Mouse (Mus musculus): ENCODE results near the gene Orai3.
"Not testable (repeated sequence)": the region's sequence is repeated elsewhere in the genome, so short reads cannot be mapped to it uniquely, and the experiment has no call there.

Orai3 gene

DNA sequence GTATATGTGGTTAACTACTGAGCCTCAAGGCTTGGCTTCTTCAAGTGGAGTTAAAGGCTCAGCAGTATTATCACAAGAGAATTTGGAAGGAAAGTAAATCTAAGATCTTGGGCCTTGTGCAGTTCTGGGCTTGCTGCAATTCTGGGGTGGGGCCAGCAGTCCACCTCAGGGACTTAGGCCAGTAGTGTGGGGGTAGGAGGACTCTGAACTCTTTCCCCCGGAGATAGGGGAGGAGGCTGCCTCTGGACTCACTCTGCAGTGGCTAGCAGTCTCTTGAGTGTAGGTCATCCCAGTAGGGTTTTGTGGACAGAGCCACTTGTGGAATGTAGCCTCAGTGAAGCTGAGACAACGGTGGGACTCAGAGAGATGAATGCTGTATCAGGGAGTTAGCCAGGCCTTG lies 3.9 kb upstream of the Orai3 start:
- no peak for DNase-seq

GRCm38 (mm10) chr7:127766851-127767609 lies 2.6 kb upstream of the Orai3 start:
- no peak for DNase-seq

GRCm38 (mm10) chr7:127767671-127768345 lies 1.8 kb upstream of the Orai3 start:
- no peak for DNase-seq

DNA sequence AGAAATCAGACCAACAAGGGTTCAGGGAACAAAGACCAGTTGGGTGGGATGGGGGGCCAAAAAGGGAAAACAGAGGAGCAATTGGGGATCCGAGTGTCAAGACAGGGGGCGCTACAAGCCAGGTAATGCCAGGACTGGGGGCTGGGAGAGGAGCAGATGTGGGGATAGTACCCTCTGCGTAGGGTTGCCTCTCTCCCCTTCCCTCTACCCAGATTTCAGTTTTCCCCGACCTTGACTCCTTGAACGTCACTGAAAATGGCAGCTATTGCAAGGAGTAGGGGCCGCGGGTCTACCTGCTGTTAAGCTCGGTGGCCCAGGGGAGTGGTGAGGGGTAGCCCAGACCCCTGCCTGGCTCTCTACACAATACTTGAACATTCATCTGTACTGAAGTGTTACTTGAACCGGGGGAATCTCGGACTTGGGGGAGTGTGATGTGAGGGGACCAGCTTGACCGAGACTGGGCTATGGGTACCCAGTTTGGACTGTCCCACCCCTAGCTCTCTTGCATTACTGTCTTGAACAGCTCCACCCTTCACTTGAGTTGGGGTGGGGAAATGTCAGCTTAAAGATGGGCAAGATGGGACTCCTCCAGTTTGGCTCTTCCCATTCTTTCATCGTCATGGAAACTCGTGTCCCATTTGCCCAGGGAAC lies 1.1 kb upstream of the Orai3 start:
- peak; percentile 39 to 47 for DNase-seq

- peak; percentile 45 to 59 for DNase-seq
Observed at GRCm38 (mm10) chr7:127768997-127769593, 520 bp upstream of the Orai3 start.

DNA sequence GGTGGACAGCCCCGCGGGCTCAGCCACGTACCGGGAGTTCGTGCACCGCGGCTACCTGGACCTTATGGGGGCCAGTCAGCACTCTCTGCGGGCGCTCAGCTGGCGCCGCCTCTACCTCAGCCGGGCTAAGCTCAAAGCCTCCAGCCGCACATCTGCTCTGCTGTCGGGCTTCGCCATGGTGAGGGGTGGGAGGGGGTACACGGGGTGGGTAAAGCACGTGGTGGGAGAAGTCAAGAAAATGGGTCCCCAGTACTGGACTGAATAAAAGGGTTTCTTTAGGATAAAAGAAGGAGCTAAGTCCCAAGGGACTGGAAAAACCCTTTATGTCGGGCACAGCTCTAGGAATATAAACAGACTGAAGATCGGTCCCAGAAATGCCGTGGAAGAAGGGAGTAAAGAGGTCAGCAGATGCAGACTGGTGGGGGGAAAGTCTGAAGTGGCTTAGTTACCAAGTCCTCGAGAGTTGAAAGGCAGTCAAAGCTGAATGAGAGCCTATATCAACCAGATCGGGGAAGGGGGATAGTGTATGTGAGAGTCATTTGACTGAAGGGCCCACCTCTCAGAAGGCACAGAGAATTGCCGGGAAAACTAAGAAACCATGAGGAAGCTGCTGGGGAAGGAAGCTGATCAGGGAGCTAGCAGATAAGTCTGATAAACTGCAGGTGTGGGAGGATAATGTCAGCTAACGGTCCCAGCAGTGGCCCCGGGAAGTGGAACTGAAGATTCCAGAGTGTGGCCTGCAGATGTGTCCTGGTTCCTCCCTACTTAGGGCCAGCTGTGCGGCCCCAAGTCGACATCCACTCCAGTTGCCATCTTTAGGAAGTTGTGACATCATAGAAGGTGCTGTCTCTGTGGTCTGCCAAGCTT lies 657 bp downstream of the Orai3 start:
- DNase-seq, result no peak

DNA sequence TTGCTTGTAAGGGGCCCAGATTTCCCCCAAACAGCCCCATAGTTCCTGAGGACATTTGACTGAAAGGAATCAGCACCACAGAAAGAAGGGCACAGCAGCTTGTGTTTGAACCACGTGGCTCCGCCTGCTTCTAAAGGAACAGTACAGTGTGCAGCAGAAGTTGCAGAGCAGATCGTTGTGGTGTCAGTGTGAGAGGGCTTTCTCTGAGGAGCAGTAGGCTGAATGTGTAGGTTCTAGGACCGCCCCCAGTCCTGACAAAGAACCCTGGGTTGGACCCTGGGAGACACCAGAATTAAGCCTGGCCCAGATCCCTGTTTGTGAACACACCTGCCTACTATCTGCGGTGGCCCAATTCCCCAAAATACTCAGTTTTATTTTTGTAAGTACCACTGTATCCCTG lies 1.6 kb downstream of the Orai3 start:
- DNase-seq, result no peak

GRCm38 (mm10) chr7:127772080-127772479 lies 2.5 kb downstream of the Orai3 start:
- no peak for DNase-seq

DNA sequence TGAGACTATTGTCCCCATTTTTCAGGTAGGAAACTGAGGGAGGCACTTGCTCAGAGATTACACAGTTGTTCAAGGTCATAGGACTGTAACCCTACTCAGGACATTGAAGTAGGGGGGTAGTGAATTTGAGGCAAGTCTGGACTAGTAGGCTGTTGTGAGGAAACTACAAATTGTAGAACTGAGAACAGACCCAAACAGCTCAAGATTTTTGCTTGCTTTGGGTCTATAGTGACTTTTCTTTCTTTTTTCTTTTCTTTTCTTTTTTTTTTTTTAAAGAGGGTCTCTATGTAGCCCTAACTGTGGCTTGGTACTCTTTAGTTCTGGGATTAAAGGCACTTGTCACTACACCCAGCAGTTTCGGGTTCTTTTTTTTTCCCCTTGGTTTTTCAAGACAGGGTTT lies 2.9 kb downstream of the Orai3 start:
- no peak for DNase-seq

DNA sequence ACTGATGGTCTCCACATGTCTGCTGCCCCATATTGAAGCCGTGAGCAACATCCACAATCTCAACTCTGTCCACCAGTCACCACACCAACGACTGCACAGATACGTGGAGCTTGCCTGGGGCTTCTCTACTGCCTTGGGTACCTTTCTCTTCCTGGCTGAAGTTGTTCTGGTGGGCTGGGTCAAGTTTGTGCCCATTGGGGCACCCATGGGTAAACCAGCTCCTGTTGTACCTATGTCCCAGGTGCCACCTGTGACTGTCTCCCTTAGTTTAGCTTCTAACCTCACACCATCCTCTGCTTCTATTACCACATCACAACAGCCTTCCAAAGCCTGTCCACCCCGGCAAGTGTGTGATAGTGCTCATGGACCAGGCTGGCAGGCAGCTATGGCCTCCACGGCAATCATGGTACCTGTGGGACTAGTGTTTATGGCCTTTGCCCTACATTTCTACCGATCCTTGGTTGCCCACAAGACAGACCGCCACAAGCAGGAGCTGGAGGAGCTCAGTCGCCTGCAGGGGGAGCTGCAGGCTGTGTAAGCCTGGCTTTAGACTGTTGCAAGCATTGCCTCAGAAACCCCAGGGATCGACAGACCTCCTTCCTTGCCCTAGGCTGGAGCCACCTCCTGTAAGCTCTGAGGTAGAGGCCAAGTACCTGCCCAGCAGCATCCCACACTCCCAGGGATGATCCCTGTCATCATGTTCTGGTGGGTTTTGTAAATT lies 4.2 kb downstream of the Orai3 start:
- peak; percentile 77 for DNase-seq

GRCm38 (mm10) chr7:127775837-127776236 lies 6.2 kb downstream of the Orai3 start:
- not testable (repeated sequence) for DNase-seq

DNA sequence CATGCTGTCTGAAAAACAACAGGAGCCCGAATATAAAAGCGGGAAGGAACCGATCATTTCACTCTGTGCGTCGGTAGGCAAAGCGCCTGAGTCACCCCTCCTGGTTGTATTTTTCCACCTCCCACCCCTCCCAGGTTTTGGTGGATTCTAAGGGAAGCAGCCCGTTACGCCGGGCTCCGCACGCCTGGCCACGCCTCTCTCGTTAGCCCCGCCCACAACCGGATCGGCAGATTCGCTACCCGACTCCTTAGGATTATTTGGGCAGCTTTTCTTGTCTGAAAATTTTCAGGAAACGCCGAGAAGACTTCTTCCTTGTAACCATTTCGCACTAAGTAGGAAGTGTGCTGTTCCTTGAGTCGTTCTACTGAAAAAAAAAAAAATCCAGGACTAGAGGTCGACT lies 6.8 kb downstream of the Orai3 start, which contains the start of gene Setd1a:
TSS of gene Setd1a (plus strand) at position 245 of the 400 bp plus-strand sequence.
- DNase-seq, result peak; percentile 84 to 86

DNA sequence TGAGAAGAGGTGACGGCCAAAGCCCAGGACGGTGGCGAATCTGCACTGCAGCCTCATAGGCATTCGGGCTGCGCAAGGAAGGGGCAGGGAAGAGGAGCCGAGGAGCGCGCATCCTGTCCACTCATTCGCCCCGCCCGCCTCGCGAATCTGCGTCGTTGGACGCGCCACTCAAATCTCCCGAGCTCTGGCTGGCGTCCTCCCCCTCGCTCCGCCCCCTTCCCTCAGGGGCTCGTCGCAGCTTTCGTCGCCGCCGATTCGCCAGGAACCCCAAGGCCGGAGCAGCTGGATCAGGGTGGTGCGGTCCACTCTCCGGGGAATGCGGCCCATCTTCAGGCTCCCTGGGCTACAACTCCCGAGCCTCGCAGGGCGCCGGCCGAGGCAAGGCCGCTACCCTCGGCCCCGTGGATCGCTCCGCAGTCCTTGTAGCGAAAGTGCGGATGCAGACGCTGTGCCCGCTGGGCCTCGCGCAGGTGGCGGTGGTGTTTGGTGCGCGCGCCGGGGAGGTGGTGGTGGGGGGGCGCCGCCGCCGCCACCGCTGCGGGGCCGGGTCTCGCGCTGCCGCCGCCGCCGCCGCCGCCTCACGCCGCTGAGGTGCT lies 7.4 kb downstream of the Orai3 start:
- peak; percentile 95 to 96 for DNase-seq

DNA sequence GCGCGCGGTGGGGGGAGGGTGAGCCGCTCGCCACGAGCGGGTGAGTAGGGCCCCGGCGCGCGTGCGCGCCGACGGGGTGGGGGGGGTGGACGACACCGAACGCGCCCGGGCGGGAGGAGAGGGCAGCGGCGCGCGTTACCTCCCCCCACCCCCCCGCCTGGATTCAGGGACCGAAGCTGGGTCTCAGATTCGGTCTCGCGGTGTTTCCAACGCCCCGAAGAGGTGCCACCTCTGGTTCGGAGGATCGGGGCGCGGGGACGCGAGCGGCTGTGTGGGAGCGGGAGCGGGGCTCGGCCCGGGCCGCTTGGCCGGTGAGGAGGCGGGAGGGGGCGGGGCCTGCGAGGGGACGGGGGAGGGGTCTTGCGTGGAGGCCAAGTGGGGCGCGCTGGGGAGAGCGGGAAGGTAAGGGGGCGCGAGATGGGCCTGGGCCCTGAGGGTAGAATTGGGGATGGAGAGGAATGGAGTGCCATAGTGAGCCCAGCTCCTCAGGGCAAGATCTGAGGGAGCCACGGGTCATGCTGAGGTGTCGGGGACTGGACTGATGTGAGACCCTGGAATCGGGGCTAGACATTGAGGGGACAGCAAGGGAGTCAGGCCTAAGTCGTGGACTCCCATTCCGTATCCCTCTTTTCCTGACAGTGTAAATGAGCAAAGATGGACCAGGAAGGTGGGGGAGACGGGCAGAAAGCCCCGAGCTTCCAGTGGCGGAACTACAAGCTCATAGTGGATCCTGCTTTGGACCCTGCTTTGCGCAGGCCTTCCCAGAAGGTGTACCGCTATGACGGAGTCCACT lies 8.1 kb downstream of the Orai3 start:
- DNase-seq, result peak; percentile 62 to 68

GRCm38 (mm10) chr7:127778350-127778749 lies 8.7 kb downstream of the Orai3 start:
- DNase-seq, result no peak

- DNase-seq, result no peak
Observed at GRCm38 (mm10) chr7:127785308-127785707, 15.7 kb downstream of the Orai3 start, which contains the start of gene Gm49388. Gene Gm49388, plus strand, starts transcription at chr7:127785608.

DNA sequence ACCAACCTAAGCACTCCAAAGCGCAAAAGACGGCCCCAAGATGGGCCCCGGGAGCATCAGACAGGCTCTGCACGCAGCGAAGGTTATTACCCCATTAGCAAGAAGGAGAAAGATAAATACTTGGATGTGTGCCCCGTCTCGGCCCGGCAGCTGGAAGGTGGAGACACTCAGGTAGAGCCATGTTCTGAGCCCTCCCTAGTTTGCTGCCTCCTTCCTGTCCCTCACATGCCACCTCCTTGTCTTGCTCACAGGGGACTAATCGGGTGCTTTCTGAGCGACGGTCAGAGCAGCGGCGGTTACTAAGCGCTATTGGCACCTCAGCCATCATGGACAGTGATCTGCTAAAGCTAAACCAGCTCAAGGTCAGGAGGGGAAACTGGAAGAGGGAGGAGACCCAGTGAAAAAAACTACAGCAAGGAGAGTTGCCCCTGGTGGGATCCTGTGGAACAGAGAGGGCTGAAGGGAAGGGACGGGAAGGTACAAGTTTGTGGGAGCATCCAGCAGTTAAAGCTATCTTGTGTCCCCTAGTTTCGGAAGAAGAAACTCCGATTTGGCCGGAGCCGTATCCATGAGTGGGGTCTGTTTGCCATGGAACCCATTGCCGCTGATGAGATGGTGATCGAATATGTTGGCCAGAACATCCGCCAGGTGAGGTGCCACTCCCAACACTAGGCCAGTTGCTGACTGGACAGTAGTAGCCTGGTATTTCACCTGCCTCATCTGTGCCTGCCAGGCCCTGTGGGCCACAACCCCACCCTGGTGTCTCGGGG lies 27.6 kb downstream of the Orai3 start:
- no peak for DNase-seq

DNA sequence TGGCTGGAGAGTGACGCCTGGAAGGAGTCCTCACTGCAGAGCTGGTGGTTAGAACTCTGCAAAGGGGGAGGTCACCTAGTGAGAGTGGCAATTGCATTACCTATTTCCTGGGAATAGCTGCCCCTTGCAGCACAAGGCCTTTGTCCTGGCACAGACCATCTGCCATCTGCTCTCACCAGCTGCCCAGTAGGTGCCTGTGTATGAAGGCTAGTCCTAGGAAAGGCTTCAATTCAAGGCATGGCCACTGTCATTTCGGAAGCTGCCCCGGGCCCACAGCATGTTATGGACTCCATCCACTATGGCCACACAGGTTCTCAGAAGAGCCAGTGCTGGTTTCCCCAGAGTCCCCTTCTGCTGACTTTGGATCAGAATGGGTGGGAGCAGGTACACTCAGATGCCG lies 29.0 kb downstream of the Orai3 start:
- DNase-seq, result no peak

GRCm38 (mm10) chr7:127799211-127799610 lies 29.6 kb downstream of the Orai3 start:
- no peak for DNase-seq

DNA sequence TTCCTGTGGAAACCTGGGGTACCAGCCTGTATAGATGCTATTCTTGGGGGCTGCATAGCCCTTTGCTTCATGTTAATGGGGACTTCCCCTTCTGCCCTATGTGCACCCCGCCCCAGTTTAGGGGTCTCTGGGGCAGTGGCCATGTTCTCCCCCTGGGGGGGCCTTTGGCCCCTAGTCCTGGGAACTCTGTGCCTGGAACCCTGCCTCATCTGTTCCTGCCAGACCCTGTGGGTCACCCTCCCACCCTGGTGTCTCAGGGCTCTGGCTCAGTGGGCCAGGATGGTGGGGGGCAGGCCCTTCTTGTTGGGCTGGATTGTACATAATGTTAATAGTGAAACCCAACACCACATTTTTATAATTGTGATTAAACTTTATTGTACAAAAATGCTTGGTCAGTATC lies 30.1 kb downstream of the Orai3 start:
- no peak for DNase-seq
